Mouse (Mus musculus) bone marrow, adult 2 months (tissue): ENCODE results near the gene Fam83g.

ENCODE experiments used
- CTCF ChIP-seq: fragments of 200-500 bp; IDR thresholded peaks from 2 replicates; pipeline ENCODE4 v1.5.1; 2011; ENCODE audit warnings: low read length, control low read depth; ENCODE audit not compliant: control insufficient read depth, insufficient read depth
- POLR2A ChIP-seq: fragments of 200-500 bp; IDR thresholded peaks from 2 replicates; pipeline ENCODE4 v1.6.1; 2011; ENCODE audit warnings: low read depth, mild to moderate bottlenecking, control low read depth, low read length, borderline replicate concordance; ENCODE audit not compliant: control insufficient read depth

DNA sequence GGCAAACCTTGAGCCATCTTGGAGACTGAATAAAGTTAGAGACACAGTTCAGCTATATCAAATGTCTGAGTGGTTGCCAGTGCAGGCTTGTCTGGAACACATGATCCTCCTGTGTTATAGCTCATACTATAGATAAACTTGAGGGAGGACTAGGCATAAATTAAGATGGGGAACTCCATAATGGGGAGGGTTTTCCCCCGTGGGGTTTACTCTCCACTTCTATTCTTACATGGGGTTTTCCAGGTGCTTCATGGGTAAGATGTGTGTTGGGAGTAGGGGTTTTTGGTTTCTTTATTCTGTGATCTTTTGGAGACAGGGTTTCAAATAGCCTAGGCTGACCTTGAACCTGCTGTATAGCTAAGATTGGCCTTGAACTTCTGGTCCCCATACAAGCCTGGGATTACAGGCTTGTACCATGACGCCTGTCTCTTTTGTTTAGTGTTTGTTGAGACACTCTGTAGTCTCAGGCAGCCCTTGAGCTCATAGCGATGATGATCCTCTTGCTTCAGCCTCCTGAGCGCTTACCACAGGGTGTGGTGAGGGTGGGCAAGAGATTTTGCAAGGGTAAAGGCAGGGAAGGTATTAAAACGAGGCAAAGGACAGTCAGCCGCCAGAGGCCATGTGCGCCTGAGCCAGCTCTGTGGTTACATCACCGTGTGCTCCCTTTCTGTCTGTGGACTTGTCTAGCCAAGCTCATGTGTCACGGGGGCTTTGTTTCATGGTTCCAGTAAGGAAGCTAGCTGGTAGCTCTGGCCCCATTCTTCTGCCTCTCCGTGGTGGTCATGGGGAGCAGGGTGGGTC is 36.6 kb upstream of the Fam83g start:
- no peak for TF ChIP-seq CTCF
- no peak for TF ChIP-seq POLR2A
